Mouse (Mus musculus) kidney, postnatal 0 days (tissue): ENCODE data around the gene Abhd2. TPM values are rescaled to one million over a fixed set of nuclear protein-coding genes. Genes with fewer than 3 reads are reported as not detected.

Experiments
- ATAC-seq: fragments of 200-750 bp; cut with Nextera tagmentation; replicated peaks from 2 replicates; pipeline ENCODE4 v1.8.0; 2017; ENCODE audit warnings: low read depth, moderate number of reproducible peaks, moderate TSS enrichment, moderate library complexity; ENCODE audit not compliant: low FRiP score
- DNase-seq: peaks from one replicate; pipeline ENCODE4 v3.0.0-alpha.2; 2016; ENCODE audit warnings: low spot score
- H3K27ac ChIP-seq: fragments of 300-500 bp; sonication (generic); 2 replicates; pipeline ENCODE4 v1.5.1; 2014; ENCODE audit warnings: mild to moderate bottlenecking
- H3K27me3 ChIP-seq: fragments of 300-500 bp; sonication (generic); 2 replicates; pipeline ENCODE4 v1.6.1; 2014; ENCODE audit warnings: low read length, mixed read lengths; ENCODE audit not compliant: insufficient read depth
- H3K36me3 ChIP-seq: fragments of 300-500 bp; sonication (generic); 2 replicates; pipeline ENCODE4 v1.6.1; 2014; ENCODE audit warnings: low read length, mixed read lengths; ENCODE audit not compliant: insufficient read depth
- H3K4me1 ChIP-seq: fragments of 300-500 bp; sonication (generic); replicated peaks from 2 replicates; pipeline ENCODE4 v1.6.1; 2014; ENCODE audit warnings: antibody characterized with exemption, low read length, mixed read lengths; ENCODE audit not compliant: insufficient read depth
- H3K4me2 ChIP-seq: fragments of 300-500 bp; sonication (generic); 2 replicates; pipeline ENCODE4 v1.6.1; 2014; ENCODE audit warnings: mild to moderate bottlenecking, low read length, moderate library complexity, mixed read lengths
- H3K4me3 ChIP-seq: fragments of 300-500 bp; sonication (generic); replicated peaks from 2 replicates; pipeline ENCODE4 v1.5.1; 2014; ENCODE audit warnings: low read depth, low read length
- H3K9ac ChIP-seq: fragments of 300-500 bp; sonication (generic); 2 replicates; pipeline ENCODE4 v1.6.1; 2014; ENCODE audit warnings: low read depth, low read length
- H3K9me3 ChIP-seq: fragments of 300-500 bp; sonication (generic); replicated peaks from 2 replicates; pipeline ENCODE4 v1.6.1; 2016; ENCODE audit warnings: low read length, inconsistent platforms, mixed read lengths
- CTCF ChIP-seq: IDR thresholded peaks from 2 replicates; pipeline ENCODE4 v1.5.1; 2016; ENCODE audit warnings: antibody characterized with exemption, low read depth, mild to moderate bottlenecking, moderate library complexity
- WGBS: fragments of 180-500 bp; shearing (Covaris S2); extraction: QIAGEN DNeasy Blood & Tissue Kit; methylation state at CpG from one replicate; pipeline ENCODE4 v1.1.7; 2014; 5-methylcytosine and 5-hydroxymethylcytosine counted together
- polyA plus RNA-seq: library from polyadenylated mRNA; unstranded; fragments of >200 nt; fragmentation: Nextera tagmentation; extraction: Ambion mirVana; gene quantifications from 2 replicates; pipeline ENCODE4 v1.2.1, GENCODE M21; 2015

Abhd2 gene
- polyA plus RNA-seq, 1 experiment from 2014 or later, result 17.6 TPM

DNA sequence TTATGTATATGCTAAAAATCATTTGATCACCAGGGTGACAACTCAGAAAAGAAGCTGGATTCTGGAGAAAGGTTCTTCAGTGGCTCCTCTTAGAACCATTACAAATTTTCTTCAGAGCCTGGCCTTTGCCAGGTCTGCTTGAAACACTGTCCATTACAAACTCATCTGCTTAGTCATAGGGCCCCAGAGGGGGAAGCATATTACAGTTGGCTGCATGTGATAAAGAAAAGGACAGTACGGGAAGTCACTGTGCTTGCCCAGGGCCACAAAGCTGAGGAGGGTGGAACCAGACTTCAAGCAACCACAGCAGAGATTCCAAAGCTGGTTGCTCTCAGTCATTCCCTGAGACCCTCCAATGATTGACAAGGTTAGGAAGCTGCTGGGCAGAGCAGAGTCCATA, 3.1 kb upstream of the Abhd2 start:
- H3K4me2 ChIP-seq, result no peak overlapping the region
- no peak overlapping the region for H3K4me3 ChIP-seq
- H3K9me3 ChIP-seq, result no peaks in the 10 kb centered on the region
- H3K9ac ChIP-seq, result no peak overlapping the region
- H3K27ac ChIP-seq, result no peak overlapping the region
- DNase-seq, result no peak
- no peaks in the 10 kb centered on the region for H3K36me3 ChIP-seq
- H3K27me3 ChIP-seq, result no peaks in the 10 kb centered on the region
- WGBS, result 57% methylated on average over 1 of the region's 1 CpGs
- TF ChIP-seq CTCF, result no peak
- H3K4me1 ChIP-seq, result 0 out of 2 replicates have a peak, but pooled peaks cover 12% of the 10 kb centered on the region
- no peak for ATAC-seq

GRCm38 (mm10) chr7:79270961-79271387, 2.0 kb upstream of the Abhd2 start:
- WGBS, result 77% methylated on average over 9 of the region's 9 CpGs
- H3K36me3 ChIP-seq, result no peaks in the 10 kb centered on the region
- TF ChIP-seq CTCF, result no peak
- no peak for ATAC-seq
- H3K9ac ChIP-seq, result no peak overlapping the region
- H3K4me2 ChIP-seq, result no peak overlapping the region
- no peak overlapping the region for H3K4me3 ChIP-seq
- no peaks in the 10 kb centered on the region for H3K9me3 ChIP-seq
- H3K27me3 ChIP-seq, result no peaks in the 10 kb centered on the region
- peaks cover 18% of the 10 kb centered on the region; the same call in 1 of the 2 replicates for H3K4me1 ChIP-seq
- DNase-seq, result no peak
- no peak overlapping the region for H3K27ac ChIP-seq

DNA sequence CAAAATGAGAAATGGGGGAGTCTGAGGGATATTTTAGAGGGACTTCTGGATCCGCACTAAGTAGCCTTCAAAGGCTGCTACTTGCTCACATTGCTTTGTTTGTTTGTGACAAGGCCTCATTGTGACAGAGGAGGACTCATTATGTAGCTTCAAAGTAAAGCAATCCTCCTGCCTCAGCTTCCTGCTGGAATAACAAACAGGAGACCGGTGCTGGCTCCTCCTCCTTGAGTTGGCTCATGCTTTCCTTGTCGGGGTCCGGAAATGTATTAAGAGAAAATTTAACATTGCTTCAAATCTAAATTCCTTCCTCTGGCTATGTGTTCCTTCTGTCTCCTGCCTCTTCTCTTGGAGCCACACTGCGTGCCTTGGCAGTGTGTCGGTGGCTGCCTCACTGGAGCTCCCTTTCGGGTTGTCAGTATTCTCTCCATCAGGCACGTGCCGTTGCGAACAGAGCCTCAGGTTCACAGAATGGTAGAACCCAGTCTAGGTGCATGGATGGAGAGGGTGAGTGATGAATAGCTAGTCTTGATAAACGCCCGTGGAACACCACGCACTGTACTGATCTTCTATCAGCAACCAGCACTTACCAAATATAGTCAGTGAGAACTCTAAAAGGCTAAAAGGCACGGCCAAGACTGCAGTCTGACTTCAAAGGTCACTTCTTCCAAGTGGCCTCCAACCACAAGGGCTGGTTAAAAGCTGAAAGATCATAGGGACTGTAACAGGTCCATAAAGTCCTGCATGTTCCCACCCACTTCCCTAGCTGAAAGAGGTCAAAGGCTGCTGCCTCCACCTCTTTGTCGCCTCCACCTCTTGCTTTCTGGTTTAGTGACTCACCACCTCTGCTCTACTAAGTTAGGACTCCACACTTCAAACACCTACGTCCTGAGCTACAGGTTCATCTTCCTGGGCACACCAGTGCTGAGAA, 874 bp upstream of the Abhd2 start:
- Histone ChIP-seq H3K4me3 (peak overlapping the region; percentile 10; the same call in 1 of the 2 replicates), H3K9ac (no peak overlapping the region), H3K9me3 (no peaks in the 10 kb centered on the region), H3K4me2 (peak overlapping the region; percentile 50), H3K27me3 (no peaks in the 10 kb centered on the region), H3K4me1 (peaks cover 18% of the 10 kb centered on the region; the same call in 1 of the 2 replicates), H3K27ac (0 out of 2 replicates have a peak overlapping the region, but pooled peaks have one; percentile 14), H3K36me3 (no peaks in the 10 kb centered on the region)
- peak; percentile 27 for ATAC-seq
- peak; percentile 23 for DNase-seq
- no peak for TF ChIP-seq CTCF
- WGBS, result 71% methylated on average over 16 of the region's 16 CpGs

DNA sequence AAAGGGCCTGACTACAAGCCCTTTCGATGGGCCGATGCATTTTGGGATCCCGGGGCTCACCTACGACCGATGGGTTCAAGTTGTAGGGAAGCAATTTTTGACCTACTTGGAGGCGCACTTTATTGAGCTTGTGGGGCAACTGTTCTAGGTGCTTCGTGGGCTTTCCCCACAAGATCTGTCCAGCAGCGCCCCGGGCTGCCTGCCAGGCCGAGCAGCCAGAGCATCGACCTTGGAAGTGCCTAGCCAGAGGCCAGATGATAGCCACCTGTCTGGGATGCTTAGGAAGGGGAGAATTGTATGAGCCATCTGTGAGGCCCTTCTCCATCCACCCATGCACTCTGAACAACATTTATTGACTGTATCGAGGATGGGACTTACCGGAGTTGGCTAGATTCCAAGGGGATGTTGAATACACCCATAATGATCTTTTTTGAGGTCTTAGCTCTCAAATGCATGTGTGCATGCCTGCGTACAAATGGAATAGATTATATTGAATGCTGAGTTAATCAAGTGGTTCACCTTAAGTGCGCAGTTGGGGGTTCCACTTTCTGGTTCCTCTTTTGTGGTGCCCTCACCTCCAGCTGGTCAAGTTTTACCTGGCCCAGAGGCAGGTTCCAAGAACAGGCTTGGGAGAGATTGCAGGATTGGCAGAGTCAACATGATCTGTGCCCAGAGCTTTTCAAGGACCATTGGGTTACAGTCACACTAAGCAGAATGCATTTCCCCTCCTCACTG, 906 bp downstream of the Abhd2 start:
- Histone ChIP-seq H3K9ac (peak overlapping the region; percentile 78), H3K36me3 (no peaks in the 10 kb centered on the region), H3K4me1 (peaks cover 21% of the 10 kb centered on the region; the same call in 1 of the 2 replicates), H3K27me3 (no peaks in the 10 kb centered on the region), H3K4me3 (peak overlapping the region; percentile 78), H3K27ac (peak overlapping the region; percentile 78), H3K4me2 (peak overlapping the region; percentile 85), H3K9me3 (no peaks in the 10 kb centered on the region)
- TF ChIP-seq CTCF, result no peak
- ATAC-seq (no peak), DNase-seq (no peak)
- WGBS, result 12% methylated on average over 15 of the region's 15 CpGs

- H3K9me3 ChIP-seq, result no peaks in the 10 kb centered on the region
- no peak for TF ChIP-seq CTCF
- ATAC-seq (no peak), DNase-seq (no peak)
- no peaks in the 10 kb centered on the region for H3K36me3 ChIP-seq
- 48% methylated on average over 8 of the region's 8 CpGs for WGBS
- H3K4me3 ChIP-seq, result peak overlapping the region; percentile 78; the same call in 1 of the 2 replicates
- H3K4me1 ChIP-seq, result peaks cover 26% of the 10 kb centered on the region; the same call in 1 of the 2 replicates
- no peak overlapping the region for H3K9ac ChIP-seq
- peak overlapping the region; percentile 85 for H3K4me2 ChIP-seq
- H3K27ac ChIP-seq, result peak overlapping the region; percentile 25; the same call in 1 of the 2 replicates
- no peaks in the 10 kb centered on the region for H3K27me3 ChIP-seq
Observed at GRCm38 (mm10) chr7:79274473-79275010, 1.5 kb downstream of the Abhd2 start.

DNA sequence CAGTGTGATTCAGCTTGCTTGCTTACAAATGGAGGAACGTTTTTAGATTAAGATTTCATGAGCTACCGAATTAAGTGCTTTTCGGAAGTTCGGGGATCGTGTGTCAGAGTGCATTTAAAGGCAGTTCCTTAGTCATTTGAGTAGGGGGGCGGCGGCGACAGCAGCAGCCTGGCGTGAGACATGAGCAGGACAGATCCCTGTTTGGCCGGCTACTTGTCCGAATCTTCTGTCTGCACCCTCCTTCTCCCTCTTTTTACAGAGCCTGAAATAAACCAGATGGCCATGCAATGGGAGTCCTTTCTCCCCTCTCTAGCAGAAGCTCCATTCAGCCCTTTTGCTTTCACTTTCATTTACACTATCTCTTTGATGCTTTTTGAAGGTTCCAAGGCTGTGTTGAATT, 2.3 kb downstream of the Abhd2 start:
- Histone ChIP-seq H3K36me3 (no peaks in the 10 kb centered on the region), H3K27ac (peak overlapping the region; percentile 44; the same call in 1 of the 2 replicates), H3K9ac (peak overlapping the region; percentile 38; the same call in 1 of the 2 replicates), H3K4me1 (peaks cover 26% of the 10 kb centered on the region; the same call in 1 of the 2 replicates), H3K9me3 (no peaks in the 10 kb centered on the region), H3K4me2 (peak overlapping the region; percentile 85), H3K4me3 (peak overlapping the region; percentile 20), H3K27me3 (no peaks in the 10 kb centered on the region)
- DNase-seq (peak; percentile 81), ATAC-seq (no peak)
- TF ChIP-seq CTCF, result no peak
- WGBS, result 6% methylated on average over 11 of the region's 11 CpGs
